Mouse (Mus musculus) cerebellum, adult 11 months (tissue): ENCODE results near the gene Olfr980.
"Not testable (repeated sequence)": the region's sequence is repeated elsewhere in the genome, so short reads cannot be mapped to it uniquely, and the experiment has no call there.

Experiments
- DNase-seq: peaks from one replicate; pipeline ENCODE4 v3.0.0; 2022

Gene Olfr980

GRCm38 (mm10) chr9:40009482-40009881, at the start of gene Olfr980:
TSS of gene Olfr980 (minus strand) at chr9:40009582.
- DNase-seq = no peak

DNA sequence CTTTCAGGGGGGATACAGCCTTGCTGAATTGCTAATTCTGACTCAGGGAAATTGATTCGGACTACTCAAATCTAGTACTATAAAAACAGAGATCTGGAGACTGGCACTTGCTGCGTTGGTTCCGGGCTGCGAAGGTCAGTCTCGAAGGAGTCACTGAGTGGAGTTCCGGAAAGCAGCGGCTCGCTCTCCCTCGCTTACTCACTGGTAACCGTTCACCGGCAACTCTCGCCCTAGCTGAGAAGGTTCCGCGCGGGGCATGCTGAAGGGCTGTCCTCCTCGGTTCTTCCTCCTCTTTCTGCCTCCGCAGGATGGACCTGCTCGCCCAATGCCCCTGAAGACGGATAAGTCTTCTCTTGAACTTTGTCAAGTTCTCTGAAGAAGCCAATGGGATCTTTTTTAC, 40.8 kb upstream of the Olfr980 start:
- no peak for DNase-seq

GRCm38 (mm10) chr9:40021164-40021563, 11.8 kb upstream of the Olfr980 start, which contains the start of gene Olfr981:
TSS of gene Olfr981 (plus strand) at chr9:40021464.
- DNase-seq = no peak

DNA sequence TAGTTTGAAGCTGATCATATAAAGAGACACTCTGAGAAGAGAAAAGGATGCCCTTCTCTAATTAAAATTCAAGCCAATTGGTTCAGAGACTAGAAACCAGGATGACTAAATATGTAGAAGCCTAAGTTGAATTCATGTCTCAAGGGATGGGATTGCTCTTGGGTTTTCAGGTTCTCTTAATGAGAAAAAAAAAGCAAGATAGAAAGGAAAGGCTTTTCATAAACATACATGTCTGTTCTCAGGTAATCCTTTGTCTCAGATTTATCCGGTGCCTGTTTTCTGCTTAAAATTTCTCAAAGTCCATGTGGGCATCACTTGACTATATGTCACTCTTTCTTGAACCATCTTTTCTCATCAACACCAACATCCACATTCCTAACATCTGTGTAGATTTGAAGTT, 6.0 kb downstream of the Olfr980 start, which contains the start of gene Olfr979:
Gene Olfr979 (minus strand): TSS at position 101 of the 400 bp plus-strand sequence.
- DNase-seq = no peak

DNA sequence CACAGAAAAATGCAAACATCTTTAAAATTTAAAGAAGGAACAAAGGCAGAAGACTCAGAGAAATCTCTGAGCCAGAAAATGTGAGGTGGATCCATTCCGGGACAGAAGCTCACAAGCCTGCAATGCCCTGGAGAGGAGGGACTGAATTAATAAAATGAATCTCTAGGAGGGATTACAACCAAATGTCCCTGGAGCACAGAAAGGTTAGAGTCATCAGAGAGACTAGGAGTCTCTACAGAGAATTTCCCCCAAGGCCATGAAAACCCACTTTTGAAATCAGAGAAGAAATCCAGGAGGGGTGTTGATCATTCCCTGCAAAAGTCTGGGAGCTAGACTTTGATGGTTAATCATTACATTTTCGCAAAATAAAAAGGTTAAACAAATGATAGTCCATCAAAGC, 17.6 kb downstream of the Olfr980 start, which contains the start of gene Olfr978:
Gene Olfr978 (plus strand): TSS at position 301 of the 400 bp plus-strand sequence.
- DNase-seq = no peak

- DNase-seq = not testable (repeated sequence)
These were observed 32.7 kb downstream of the Olfr980 start for GRCm38 (mm10) chr9:39976581-39977145.

DNA sequence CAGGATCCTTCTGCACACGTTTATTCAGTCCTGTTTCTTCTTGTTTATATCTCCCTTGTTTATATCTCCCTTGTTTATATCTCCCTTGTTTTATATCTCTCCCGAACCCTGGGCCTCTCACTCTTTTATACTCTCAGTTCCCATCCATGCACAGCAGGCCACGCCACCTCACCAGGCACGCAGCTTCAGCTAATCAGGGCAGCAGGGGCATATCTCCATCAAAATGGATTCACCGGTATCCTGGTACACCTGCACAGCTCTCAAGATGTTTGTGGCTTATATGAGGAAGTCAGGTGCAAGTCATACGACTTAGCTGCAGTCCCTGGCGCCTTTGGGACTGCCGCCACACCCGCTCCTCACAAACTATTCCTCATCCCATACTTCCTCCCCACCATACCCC, 48.3 kb downstream of the Olfr980 start, which contains the start of gene Olfr976:
Gene Olfr976 (minus strand): TSS at position 101 of the 400 bp plus-strand sequence.
- not testable (repeated sequence) for DNase-seq
